Mouse (Mus musculus) spleen, postnatal 36 days (tissue): ENCODE measurements around the gene Psmc3.
"Not testable (repeated sequence)": the region's sequence is repeated elsewhere in the genome, so short reads cannot be mapped to it uniquely, and the experiment has no call there.

Source experiments
- DNase-seq, 2 experiments: peaks; one replicate each; pipeline ENCODE4 v3.0.0; 2022; ENCODE audit warnings: low spot score in 2 of 2, mixed read lengths in 1 of 2

Gene Psmc3

DNA sequence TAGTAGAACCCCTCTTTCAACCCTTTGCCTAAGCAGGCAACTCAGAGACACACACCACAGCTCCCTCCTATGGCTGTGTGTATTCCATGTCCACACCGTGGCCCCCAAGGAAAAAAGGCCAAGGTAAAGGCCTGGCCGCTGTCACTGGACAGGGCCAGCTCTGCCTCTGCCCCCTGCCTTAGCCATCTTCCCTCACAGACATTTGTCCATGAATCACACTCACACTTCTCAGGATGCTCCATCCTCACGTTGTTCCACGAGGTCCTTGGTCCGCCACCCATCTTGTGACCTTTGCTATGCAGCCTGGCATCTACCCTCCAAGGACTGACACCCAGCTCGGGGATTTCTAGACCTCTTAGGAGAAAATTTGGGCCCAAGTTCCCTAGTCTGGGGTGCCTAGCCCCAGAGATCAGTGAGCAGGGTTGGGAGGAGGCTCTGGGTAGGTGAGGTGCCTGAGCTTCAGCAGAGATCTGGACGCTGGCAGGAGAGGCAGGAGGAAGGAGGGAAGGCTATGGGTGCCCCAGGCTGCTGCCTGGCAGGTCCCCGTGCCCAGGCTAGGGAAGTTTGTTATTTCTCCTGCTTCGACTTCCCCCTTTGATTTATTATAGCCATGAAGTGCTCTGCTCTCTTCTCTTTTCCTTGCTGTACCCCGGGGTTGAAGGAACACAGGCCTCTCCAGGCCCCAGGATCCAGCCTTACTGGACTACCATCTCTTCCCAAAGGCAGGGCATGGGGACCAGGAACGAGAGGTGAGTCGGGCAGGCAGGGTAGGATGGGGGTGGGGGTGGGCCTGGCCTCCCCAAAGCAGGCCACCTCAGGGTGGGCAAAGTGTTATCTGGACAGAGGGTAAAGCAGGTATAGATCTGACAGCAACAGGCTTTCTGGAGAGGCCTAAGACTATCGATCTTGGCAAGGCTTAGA lies 28.2 kb downstream of the Psmc3 start, which contains the start of gene Spi1:
Gene Spi1 (plus strand): TSS at position 616 of the 921 bp plus-strand sequence.
- DNase-seq = no peak

DNA sequence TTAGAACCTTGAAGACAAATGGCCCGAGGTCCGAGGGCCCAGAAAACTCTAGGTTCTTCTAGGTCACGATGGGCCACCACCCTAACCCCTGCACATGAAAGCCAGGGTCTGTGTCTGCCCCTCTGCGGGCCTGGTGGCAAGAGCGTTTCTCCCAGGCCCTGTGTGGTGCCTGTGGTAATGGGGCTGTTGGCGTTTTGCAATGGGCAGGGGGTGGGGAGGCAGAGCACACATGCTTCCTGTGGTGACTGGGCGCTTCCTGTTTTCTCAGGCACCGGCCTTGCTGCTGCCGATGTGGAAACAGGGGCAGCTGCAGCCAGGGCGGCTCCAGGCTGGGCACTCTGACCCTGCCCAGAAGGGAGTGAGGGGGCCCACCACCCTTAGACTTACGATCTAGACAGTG lies 29.0 kb downstream of the Psmc3 start:
- DNase-seq = peak; percentile 89 to 92

- DNase-seq = no peak
Measured at GRCm38 (mm10) chr2:91083366-91083940, 29.6 kb downstream of the Psmc3 start.

- DNase-seq = peak in 1 of 2 experiments; percentile 37
Measured at GRCm38 (mm10) chr2:91084179-91084820, 30.5 kb downstream of the Psmc3 start.

DNA sequence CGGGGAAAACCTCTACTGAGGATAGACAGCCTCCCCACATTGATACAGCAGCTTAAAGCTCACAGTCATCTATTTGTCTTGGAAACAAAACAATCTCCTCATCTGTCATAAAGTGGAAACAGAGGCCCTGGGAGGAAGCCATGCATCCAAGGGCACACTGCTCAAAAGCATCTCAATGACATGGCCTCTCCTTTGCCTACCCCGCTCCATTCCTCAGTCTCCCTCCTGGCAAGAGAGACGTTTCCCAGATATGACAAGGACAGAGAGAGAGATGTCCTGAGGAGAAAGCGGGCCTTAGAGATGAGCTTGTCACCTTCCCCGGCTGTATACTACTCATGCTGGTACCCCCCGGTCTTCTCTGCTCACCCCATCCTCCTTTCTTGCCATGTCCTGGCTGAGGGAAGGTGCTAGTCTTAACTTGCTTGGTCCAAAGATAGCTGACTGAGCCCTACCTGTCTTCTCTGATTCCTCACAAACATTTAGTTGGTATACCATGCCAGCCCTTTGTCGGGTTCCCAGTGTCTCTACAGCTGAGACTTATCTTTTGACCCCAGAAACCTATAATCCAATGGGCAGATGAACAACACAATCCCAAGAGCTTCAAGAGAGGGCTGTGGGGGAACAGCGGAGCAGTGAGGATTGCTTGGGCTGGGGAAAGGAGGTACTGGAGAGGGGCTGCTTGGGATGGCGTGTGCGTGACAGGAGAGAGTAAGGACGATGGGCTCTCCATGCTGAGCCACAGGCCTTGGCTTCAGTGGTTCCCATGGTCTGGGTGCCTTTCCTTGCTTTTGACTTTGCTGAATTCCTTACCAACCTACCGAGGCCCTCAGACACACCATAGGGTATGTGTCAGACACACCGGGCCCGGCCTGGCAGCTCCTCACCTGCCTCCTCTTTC lies 31.9 kb downstream of the Psmc3 start:
- DNase-seq = no peak

DNA sequence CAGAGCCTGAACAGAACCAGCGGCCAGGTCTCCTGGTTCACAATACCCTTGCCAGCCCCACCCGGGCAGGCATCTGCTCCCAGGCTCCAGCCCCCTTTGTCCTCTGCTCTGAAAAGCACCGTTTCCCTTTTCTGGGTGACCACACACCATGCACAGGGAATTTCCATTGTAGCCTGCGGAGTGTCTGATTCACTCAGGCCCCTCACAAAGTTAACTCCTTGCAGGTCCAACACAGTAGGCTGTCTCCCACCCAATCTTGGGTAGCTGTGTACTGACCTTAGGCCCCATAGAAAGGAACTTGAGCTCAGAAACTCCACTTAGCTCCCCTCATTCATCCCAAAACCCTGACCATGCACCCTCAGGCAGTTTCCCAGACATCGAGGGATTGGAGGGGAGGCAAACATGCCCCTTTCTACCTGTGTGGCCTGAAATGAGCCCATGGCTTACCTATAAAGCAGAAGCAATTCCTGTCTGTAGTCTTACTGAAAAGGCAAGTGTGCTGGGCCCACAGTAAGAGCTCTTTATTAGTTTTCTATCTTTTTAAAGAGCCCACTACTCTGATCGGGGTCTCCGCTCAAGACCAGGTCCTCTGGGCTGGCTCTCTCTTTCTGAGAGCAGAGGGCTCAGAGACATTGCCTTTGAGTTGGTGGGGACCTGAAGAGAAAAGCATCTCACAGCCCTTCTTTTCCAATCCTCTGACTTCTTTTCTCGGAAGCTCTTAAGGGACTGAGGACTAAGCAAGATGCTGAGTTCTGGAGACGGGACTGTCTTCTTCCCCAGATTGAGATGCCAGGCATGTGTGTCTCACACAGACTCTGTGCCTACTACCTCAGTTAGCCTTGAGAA lies 32.8 kb downstream of the Psmc3 start:
- DNase-seq = peak in 1 of 2 experiments; percentile 39

- DNase-seq = peak; percentile 48 to 54
Measured at GRCm38 (mm10) chr2:91087453-91087852, 33.6 kb downstream of the Psmc3 start.

DNA sequence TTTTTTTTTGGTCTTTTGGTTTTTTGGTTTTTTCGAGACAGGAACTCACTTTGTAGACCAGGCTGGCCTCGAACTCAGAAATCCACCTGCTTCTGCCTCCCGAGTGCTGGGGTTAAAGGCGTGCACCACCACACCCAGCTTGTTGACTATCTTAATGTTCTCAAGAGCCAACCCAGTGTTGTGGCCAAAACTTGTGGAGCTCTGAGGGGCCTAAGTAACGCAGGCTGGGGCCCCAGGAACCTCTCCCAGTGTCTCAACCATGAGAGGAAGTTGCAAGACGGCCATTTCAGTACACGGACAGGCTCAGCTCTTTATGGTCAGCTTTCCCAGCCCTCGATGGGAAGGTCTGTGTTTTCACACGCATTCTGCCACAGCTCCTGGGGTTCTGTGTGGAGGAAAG lies 35.2 kb downstream of the Psmc3 start:
- DNase-seq = no peak

- DNase-seq = no peak
Measured at GRCm38 (mm10) chr2:91090208-91090607, 36.4 kb downstream of the Psmc3 start.

GRCm38 (mm10) chr2:91090827-91091226 lies 37.0 kb downstream of the Psmc3 start:
- DNase-seq = no peak

DNA sequence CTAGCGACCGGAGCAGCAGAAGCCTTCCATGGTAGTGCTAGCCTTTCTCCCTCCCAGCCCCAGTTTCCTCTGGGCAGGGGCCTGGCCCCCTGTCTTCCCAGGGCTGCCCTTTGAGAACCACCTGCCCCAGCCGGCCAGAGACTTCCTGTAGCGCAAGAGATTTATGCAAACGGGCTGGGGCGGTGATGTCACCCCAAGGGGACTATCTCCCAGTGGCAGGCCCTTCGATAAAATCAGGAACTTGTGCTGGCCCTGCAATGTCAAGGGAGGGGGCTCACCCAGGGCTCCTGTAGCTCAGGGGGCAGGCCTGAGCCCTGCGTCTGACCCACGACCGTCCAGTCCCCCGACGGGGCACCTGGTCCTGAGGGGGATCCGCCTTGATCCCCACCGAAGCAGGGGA lies 42.7 kb downstream of the Psmc3 start:
- peak; percentile 89 to 91 for DNase-seq

DNA sequence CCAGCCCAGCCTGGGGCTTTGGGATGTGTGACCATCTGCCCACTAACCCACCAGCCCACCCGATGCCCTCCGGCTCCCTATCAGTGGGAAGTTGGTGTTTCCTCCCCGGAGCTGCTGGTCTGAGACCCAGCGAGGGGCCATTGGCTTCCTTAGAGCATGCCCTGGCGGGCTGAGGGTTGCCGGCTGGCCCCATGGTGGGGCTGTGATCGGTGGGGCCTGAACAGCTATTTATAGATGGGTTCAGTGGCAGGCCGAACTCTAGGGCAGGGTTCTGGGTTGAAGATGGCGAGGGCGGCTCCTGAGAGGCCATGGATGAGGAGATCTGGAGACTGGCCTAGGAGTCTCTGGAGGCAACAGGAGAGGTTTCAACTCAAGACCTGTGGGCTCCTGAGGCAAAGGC lies 43.2 kb downstream of the Psmc3 start:
- peak; percentile 62 to 70 for DNase-seq

DNA sequence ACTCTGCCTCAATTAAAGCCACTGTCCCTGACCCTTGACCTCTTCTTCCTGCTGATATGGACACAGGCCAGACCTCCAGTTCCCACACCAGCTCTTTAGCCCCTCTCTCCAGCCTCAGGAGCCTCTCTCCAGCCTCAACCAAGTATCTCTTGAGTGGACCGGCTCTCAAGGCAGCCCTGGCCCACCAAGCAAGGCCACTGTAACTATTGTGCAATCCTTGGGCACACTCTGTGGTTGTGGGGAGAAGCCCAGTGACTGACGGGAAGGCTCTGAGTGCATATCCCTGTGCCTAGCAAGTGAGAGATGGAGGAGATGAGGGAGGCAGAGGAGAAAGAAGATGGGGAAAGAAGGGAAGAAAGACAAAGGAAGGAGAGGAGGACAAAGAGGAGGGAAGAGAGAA lies 44.3 kb downstream of the Psmc3 start:
- DNase-seq = no peak

DNA sequence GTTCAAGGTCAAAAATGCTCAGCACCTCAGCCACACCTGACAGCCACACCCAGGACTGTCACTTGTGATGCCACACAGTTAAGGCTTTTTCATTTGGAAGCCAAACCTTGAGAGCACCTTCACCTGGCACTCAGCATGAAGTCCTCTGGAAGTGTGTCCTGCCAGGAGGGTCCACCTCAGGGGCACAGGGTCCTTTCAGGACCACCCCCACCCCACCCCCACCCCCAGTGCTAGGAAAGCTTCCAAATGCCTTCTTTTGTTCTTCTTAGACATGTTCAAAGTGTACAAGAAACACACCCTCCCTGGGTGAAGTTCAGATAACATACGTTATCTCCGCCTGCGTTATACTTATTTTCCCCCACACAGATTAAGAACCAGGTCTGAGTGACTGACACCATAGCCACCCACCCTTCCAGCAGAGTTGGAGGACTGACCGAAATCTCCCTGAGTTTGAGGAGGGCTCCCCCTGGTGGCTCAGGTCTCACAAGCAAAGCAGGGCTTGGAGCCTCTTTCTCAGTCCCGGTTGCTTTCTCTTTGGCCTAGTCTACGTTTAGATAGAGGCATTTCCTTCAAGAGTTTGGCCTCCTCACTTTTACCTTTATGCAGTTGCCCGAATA lies 47.4 kb downstream of the Psmc3 start:
- DNase-seq = peak; percentile 82 to 87

DNA sequence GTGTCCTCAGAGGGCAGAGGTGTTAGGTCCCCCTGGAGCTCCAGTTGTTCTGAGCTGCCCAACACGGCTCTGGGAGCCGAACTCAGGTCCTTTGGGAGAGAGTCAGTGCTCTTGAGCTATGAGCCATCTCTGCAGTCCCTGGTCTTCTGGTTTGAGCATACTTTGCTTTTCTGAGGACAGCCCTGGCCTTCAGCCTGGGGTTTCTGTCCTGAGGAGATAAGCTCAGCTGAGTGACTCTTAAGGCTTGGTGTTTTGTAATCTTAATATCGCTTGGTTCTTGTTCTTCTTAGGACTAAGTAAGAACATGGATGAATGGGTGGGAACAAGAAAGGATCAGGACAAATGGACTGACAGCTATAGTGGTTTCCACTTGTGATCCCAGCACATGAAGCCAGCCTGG lies 54.3 kb downstream of the Psmc3 start:
- DNase-seq = no peak

DNA sequence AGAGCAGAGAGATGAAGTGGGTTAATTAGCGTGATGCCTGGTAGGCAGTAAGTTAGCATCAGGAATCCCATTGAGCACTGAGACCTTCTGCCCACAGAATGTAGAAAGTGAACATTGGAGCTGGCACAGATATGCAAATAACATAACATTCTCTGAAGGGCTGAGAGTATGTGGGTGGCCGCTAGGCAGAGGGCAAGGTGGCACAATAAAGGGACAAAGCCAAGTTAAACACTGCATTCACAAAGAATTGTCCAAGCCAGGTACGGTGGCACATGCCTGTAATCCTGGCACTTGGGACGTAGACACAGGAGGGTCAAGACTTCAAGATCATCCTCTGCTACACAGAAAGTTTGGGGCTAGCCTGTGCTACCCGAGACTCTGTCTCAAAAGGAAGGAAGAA lies 55.4 kb downstream of the Psmc3 start:
- DNase-seq = no peak

DNA sequence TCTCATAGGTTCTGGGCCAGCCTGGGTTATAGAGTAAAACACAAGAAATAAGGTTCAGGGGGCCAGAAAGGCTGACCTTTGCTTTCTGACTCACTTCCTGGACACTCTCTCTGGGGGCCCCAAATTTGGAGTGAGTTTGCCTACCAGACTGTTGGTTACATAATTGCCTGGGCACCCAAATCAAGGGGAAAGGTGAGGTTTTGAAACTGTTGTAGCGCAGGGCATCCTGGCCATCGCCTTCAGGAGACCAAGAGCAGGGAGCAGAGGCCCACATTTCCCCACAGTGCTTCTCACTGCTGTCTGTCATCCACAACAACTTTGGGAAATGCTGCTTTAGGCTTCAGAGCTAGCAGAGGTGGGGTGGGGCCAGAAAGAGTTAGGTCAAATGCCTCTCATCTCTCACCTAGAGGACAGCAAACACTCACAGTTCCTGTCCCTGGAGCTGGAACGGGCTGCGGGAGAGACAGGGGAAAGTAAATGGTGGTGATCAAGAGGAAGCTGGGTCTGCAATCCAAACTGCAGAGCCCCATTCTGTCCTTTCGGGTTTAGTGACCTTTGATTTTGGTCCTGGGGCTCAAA lies 56.1 kb downstream of the Psmc3 start:
- no peak for DNase-seq

DNA sequence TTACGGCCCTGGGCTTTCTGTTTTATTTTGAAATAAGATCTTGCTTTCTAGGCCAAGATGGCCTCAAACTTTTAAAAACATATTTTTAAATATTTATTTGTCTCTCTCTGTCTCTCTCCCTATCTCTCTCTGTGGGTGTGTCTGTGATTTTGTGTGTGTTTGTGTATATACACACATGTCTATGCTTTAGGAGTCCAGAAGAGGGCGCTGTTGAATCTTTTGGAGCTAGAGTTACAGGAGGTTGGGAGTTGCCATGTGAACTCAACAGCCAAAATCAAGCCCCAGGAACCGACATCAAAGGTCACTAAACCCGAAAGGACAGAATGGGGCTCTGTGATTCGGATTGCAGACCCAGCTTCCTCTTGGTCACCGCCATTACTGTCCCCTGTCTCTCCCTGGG lies 56.6 kb downstream of the Psmc3 start:
- DNase-seq = no peak

GRCm38 (mm10) chr2:91111832-91112231 lies 58.0 kb downstream of the Psmc3 start:
- DNase-seq = not testable (repeated sequence)

GRCm38 (mm10) chr2:91112491-91112890 lies 58.7 kb downstream of the Psmc3 start:
- no peak for DNase-seq
